Mouse (Mus musculus): ENCODE data around the gene Eif4ebp2.
A peak's percentile ranks its signal among the peaks of the same experiment; 100 is the strongest.

Eif4ebp2 gene

GRCm38 (mm10) chr10:61418131-61418900, 34.1 kb downstream of the Eif4ebp2 start:
- no peak for DNase-seq (ENCODE audit: low read depth)

GRCm38 (mm10) chr10:61417672-61418071, 34.8 kb downstream of the Eif4ebp2 start, which contains the start of gene Nodal:
TSS of gene Nodal (plus strand) at chr10:61417972.
- DNase-seq (ENCODE audit: low read depth), result no peak

GRCm38 (mm10) chr10:61417046-61417445, 35.4 kb downstream of the Eif4ebp2 start:
- no peak for DNase-seq (ENCODE audit: low read depth)

GRCm38 (mm10) chr10:61416561-61416960, 35.9 kb downstream of the Eif4ebp2 start:
- DNase-seq (ENCODE audit: low read depth), result no peak

- DNase-seq (ENCODE audit: low read depth), result no peak
These were observed 36.6 kb downstream of the Eif4ebp2 start for GRCm38 (mm10) chr10:61415890-61416289.

- no peak for DNase-seq (ENCODE audit: low read depth)
These were observed 37.2 kb downstream of the Eif4ebp2 start for GRCm38 (mm10) chr10:61415240-61415639.

- no peak for DNase-seq (ENCODE audit: low read depth)
These were observed 39.4 kb downstream of the Eif4ebp2 start for GRCm38 (mm10) chr10:61412910-61413625.

GRCm38 (mm10) chr10:61410193-61410592, 42.3 kb downstream of the Eif4ebp2 start:
- no peak for DNase-seq (ENCODE audit: low read depth)

- no peak for DNase-seq (ENCODE audit: low read depth)
These were observed 42.7 kb downstream of the Eif4ebp2 start for GRCm38 (mm10) chr10:61409776-61410175.

GRCm38 (mm10) chr10:61405958-61406357, 46.5 kb downstream of the Eif4ebp2 start:
- no peak for DNase-seq (ENCODE audit: low read depth)

- DNase-seq (ENCODE audit: low read depth), result no peak
These were observed 49.5 kb downstream of the Eif4ebp2 start for GRCm38 (mm10) chr10:61402911-61403310.

- DNase-seq (ENCODE audit: low read depth), result peak; percentile 29
These were observed 50.0 kb downstream of the Eif4ebp2 start for GRCm38 (mm10) chr10:61402480-61402879.

GRCm38 (mm10) chr10:61400407-61400806, 52.1 kb downstream of the Eif4ebp2 start:
- no peak for DNase-seq (ENCODE audit: low read depth)

- peak; percentile 81 for DNase-seq (ENCODE audit: low read depth)
These were observed 53.2 kb downstream of the Eif4ebp2 start for GRCm38 (mm10) chr10:61399156-61399734.

GRCm38 (mm10) chr10:61398125-61398524, 54.3 kb downstream of the Eif4ebp2 start:
- no peak for DNase-seq (ENCODE audit: low read depth)

GRCm38 (mm10) chr10:61394476-61395136, 57.9 kb downstream of the Eif4ebp2 start:
- no peak for DNase-seq (ENCODE audit: low read depth)

- no peak for DNase-seq (ENCODE audit: low read depth)
These were observed 59.9 kb downstream of the Eif4ebp2 start for GRCm38 (mm10) chr10:61392584-61392983.

- DNase-seq (ENCODE audit: low read depth), result no peak
These were observed 62.3 kb downstream of the Eif4ebp2 start for GRCm38 (mm10) chr10:61390148-61390547.

GRCm38 (mm10) chr10:61389020-61389419, 63.4 kb downstream of the Eif4ebp2 start:
- no peak for DNase-seq (ENCODE audit: low read depth)

GRCm38 (mm10) chr10:61386284-61386683, 66.2 kb downstream of the Eif4ebp2 start:
- DNase-seq (ENCODE audit: low read depth), result no peak

GRCm38 (mm10) chr10:61385174-61385573, 67.3 kb downstream of the Eif4ebp2 start:
- DNase-seq (ENCODE audit: low read depth), result no peak

GRCm38 (mm10) chr10:61383715-61384047, 68.8 kb downstream of the Eif4ebp2 start:
- DNase-seq (ENCODE audit: low read depth), result no peak
